Mouse (Mus musculus): ENCODE measurements around the gene Kpna2.

Gene Kpna2

DNA sequence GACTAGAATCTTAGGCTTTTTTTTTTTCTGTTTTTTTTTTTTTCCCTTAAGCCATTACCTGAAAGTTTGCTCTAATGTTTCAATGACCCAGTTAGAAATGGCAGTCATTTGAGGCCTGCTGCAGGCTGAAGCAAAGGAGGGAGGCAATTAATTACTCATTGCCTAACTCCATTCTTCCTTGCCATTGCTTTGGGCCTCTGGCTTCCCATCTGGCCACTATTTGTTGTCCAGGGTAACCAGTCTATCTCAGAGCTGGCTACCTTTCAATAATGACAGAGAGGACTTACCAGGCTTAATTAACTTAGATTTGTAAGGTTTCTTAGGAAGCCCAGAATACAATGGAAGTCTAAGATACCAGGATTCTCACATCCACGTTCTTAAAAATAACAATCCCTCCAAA is 17.6 kb downstream of the Kpna2 start:
- DNase-seq: no peak

DNA sequence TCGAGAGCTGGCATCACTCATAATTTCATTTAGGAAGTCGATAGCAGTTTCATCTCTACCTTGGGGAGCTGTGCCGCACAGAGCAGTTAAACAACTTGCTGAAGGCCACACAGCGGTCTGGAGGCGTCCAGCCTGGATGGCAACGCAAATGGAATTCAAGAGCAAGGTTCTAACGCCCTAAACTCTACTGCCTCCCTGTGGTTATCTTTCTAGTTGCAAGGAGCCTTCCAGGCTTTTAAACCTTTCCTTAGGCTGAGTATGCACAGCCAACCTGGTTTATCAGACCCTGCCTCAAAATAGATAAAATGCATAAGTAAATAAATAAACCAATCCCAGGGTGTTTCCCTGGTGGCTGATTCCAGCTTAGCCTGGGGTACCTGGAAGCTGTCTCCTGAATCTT is 18.9 kb downstream of the Kpna2 start:
- DNase-seq: peak; percentile 62

DNA sequence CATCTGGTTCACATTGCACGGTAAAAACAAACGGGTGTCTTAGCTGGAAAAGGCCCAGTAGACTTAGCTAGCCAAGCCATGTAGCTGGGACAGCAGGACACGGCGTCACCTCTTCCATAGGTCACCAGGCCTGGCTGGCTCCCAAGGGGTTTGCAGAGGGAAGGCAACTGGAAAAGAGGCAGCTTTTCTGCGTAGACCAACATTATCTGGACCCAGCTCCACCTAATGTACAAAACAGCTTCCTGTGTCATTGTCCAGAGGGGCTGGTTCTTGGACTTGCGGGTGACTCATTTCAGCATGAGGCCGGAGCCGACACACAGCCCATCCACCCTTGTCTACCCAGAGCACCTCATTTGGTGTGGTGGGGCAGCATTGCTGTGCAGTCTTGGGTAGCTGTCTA is 23.1 kb downstream of the Kpna2 start:
- DNase-seq: no peak

DNA sequence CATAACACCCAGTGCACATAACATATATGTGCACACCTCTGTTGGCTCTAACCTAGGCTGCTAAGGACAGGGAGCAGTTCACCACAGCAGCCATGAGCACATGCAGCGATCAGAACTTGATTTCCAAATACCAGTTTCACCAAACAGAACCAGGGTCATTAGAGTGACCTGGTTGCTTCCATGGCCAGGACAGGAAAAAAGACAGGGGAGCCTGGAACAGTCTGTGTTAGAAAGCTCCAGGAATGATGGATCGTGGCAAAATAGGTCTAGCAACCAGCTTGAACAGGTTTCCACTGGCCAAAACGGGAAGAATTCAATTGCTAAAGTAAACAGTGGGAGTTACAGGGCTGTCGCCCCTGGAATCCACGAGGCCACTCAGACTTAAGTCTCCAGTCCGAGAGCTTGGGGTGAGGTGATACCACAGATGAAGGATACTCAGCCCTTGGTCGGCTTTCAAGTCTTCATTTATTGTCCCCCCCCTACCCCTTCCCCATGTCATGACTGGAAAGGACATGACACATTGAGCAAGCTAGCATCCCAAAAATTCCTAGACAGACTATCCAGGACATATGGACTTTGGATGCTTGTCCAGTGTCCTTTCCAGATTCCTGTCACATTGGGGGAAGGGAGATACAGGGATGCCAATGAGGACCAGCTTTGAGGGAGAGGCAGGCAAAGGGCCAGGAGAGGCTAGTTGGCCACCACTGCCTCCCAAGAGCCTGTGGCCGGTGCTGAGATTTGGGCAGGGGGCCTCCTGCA is 23.7 kb downstream of the Kpna2 start:
- no peak for DNase-seq

DNA sequence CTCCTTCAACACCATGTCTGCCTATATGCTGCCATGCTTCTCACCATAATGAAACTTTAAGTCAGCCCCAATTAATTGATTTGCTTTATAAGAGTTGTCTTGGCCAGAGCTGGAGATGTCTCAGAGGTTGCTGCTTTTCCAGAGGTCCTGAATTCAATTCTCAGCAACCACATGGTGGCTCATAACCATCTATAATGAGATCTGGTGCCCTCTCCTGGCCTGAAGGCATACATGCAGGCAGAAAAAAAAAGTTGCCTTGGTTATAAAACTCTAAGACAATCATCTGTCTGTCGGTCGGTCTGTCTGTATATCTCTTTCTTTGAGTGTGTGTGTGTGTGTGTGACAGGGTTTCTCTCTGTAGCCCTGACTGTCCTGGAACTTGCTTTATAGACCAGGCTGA is 24.9 kb downstream of the Kpna2 start:
- no peak for DNase-seq

DNA sequence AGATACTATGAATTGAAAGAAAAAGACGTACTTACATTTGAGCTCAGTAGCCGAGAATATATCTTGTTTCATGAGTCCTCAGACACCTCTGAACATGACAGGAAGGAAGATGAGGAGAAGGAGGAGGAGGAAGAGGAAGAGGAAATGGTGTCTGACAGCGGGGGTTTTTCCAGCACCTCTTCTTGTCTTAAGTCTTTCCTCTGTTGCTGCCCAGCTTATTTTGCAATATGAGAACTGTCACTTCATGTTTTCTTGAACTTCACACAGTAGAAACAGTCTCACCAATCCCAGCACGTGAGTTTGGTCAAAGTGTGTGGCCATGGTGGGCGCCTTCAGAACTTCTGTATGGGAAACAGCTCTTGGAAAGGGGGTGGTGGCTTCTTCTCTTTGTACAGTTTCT is 26.3 kb downstream of the Kpna2 start:
- DNase-seq: no peak

DNA sequence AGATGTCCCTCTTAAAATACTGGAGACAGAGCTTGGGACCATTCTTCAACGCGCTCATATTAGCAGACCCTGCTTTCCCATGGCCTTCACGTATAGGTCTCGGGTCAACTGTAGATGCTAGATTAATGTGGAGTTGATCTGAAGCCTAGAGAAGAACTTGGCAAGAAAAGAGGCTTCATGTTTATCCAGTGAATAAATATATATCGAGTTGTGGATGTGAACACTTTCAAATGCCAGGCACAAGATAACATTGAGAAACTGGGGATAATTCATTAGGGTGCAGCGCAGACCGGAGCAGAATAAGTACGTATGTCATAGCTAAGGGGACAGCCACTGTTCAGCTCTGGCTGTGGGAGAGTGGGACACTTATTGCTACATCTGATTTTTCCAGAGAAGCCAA is 29.5 kb downstream of the Kpna2 start:
- DNase-seq: no peak

DNA sequence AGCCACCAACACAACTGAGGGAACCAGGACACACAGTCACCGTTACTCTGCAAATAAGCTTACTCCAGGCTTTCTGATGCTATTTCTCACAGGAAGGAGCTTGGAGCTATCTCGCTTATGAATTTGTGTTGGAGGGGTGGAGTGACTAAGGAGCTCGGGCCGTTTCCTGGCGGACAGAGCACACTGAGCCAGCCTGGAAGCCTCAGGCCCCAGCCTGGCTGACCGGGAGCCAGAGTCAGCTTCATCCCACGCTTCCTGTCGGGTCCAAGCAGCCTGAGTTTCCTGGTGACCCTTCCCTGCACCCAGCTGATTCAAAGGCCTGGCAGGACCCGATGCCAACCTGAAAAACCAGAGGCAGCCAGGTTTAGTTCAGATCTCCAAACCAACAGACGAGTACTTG is 31.7 kb downstream of the Kpna2 start:
- DNase-seq: no peak

DNA sequence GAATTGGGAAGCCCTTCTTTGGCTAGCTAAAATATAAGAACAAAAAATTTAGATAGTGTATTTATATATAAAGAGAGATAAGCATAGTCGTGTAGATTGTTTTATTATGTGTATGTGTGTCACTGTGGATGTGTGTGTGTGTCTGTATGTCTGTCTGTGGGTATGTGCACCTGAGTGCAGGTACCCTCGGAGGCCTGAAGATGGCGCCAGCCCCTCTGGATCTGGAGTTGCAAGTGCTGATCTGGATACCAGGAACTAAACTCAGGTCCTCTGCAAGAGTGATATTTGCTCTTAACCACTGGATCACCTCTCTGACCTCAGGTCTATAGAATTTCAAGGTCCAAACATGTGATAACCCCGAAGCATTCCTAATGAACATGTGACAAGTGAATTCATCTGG is 33.5 kb downstream of the Kpna2 start:
- no peak for DNase-seq

DNA sequence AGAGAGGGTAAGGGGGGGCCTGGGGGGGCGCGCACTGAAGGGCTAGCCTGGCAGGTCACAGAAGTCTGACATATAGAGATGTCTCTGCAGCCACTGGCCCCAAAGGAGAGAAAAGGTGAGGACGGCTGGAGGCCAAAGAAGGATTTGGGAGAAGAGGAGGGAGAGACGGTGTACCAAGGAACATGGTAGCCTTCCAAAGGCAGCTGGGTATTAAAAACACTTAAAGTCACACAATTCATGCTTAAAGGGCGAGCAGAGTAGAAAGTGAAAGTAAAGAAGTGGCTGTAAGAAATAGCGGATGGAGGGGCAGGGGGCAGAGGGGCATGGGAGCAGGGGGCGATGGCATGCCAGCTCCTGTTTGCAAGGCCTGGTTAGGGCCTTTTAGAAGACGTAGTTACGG is 37.0 kb downstream of the Kpna2 start:
- no peak for DNase-seq

DNA sequence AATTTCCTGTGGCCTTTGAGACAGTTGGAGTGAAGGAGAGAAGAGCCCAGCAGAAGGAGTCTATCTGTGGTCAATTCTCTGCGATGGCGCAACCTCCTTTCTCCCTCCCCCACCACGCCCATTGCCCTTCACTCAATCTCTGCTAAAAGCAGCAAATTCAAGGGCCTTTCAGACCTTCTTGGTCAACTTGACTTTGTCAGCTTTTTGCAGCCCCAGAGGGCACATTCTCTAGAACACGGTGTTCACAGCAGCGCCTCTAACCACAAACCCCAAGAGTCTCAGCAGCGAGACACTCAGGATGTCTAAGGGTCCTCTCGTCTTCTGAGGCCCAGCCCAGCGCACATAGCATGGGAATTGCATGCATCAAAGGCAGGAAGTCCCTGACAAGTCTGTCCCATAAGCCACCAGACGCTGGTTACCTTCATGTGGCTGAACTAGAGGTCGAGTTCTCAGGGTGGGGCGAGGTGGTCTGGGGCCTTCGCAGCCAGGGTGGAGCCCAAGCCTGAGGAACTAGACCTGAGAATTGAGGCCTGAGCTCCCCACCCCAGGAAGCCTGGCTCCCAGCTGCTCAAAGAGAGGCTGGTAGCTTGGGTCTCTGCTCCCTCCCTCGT is 37.8 kb downstream of the Kpna2 start:
- no peak for DNase-seq

DNA sequence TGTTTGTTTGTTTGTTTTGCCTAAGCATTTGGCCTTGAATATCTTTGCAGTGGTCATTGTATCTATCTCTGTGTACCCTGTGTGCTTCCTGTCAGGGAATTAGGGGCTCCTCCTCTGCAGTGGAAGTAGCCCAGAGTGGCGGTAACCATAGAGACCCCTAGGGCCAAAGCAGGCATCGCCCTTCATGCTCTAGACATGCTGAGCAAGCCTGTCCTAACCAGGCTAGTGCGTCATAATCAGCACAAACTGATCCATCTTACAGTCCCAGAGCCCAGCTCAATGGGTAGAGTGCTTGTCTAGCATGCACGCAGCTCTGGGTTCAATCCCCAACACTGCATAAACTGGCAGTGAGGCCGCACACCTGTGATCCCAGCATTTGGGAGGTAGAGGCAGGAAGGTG is 40.2 kb downstream of the Kpna2 start:
- DNase-seq: no peak

DNA sequence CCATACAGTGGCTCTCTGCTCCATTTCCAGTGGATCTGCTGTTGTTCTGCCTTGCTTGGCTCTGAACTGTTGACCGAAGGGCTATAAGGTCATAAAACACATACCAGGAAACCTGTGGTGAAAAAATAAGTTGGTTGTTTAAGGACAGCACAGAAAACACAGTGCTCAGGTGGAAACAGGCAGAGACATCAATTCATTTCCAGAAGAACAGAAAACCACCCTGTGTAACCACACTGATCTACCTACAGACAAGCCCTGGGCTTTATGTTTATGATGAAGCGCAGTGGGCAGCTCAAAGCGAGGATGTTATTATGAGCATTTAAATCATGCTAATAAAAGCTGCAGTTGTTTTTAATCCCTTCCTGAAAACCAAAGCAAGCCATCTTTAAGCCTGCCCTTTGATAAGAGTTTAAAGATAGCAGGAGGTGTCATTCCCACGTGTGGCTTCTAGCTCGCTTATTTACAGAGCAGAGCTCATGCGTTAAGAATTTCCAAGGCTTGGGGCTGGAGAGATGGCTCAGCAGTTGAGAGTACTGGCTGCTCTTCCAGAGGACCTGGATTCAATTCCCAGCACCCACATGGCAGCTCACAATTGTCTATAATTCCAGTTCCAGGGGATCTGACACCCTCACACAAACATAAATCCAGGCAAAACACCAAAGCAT is 40.8 kb downstream of the Kpna2 start:
- DNase-seq: no peak

DNA sequence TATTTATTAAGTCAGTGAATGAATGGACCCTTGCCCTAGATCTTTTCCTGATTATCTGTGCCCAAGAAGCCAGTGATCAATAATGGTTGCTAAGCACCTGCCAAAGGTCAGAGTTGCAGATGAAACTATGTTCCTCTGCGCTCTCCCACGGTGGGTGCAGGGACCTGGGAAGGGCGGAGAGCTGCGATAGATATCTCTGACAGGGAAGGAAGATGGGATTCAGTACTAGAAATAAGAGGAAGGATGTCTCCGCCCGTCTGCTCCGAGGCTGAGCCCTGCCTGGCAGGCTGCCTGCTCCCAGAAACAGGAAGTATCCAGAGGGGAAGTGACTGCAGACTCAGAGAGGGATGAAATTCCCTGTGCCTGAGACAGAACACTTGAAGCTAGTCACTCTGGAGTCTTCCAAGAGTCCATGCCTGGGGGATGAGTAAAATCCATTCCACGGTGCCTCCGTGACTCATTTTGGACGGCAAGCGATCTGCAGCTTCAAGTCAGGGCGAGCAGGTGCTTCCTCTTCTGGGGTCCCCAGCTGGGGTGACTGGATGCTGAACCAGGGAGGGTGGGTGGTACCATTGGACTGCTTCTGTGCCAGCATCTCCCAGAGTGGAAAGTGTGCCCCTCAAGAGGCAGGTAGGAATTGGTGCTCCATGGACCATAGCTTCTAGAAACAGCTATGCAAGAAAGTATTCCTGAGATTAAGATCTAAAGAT is 41.9 kb downstream of the Kpna2 start:
- DNase-seq: no peak

DNA sequence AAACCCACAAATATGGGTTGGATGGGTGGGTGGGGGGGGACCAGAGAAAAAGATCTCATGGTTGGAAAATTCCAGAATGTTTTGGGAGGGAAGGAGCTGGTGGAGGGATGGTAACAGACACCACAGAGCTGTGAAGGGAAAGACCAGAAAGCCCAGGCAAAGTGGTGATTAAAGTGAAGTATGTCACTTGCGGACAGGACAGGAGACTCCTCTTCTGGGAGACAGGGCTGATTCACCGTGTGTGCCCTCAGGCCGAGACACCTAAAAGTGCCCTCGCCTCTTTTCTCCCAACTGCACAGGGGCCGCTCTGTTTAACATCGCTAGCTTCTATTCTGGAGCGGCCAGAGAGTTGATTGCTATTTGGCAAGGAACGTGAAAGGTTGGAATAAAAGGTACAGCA is 44.8 kb downstream of the Kpna2 start:
- no peak for DNase-seq

DNA sequence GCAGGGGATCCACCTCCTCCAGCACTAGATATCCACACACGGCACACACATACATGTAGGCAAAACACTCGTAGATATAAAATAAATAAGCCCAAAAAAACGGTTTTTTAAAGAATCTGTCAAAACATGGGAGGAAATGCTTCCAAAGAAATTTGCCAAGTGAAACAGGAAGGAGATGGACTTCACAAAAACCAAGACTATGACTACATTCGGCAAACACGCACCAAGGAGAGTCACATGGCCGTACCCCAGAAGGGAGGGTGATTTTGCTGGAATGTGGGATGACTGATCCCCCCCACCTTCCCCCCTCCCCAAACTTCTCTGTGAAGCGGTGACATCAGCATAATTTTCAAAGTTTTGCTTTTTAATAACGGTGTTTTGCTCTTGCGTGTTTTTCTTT is 45.2 kb downstream of the Kpna2 start:
- DNase-seq: no peak
